Mouse (Mus musculus): Measurements from ENCODE around the gene Jade2.

The Jade2 gene

GRCm38 (mm10) chr11:51833393-51834066, 23.9 kb downstream of the Jade2 start:
- no peak for DNase-seq (ENCODE audit: low spot score)

GRCm38 (mm10) chr11:51832992-51833391, 24.5 kb downstream of the Jade2 start:
- DNase-seq (ENCODE audit: low spot score), result peak; percentile 44

- DNase-seq (ENCODE audit: low spot score), result peak; percentile 99
Measured at GRCm38 (mm10) chr11:51831962-51832909, 25.2 kb downstream of the Jade2 start.

GRCm38 (mm10) chr11:51824867-51825424, 32.5 kb downstream of the Jade2 start:
- DNase-seq (ENCODE audit: low spot score), result no peak

- DNase-seq (ENCODE audit: low spot score), result peak; percentile 84
Measured at GRCm38 (mm10) chr11:51823963-51824753, 33.3 kb downstream of the Jade2 start.

- peak; percentile 84 for DNase-seq (ENCODE audit: low spot score)
Measured at GRCm38 (mm10) chr11:51823271-51823670, 34.2 kb downstream of the Jade2 start.

GRCm38 (mm10) chr11:51822736-51823135, 34.7 kb downstream of the Jade2 start:
- DNase-seq (ENCODE audit: low spot score), result no peak

- DNase-seq (ENCODE audit: low spot score), result peak; percentile 88
Measured at GRCm38 (mm10) chr11:51820861-51821260, 36.6 kb downstream of the Jade2 start.

- DNase-seq (ENCODE audit: low spot score), result peak; percentile 64
Measured at GRCm38 (mm10) chr11:51819964-51820363, 37.5 kb downstream of the Jade2 start.

GRCm38 (mm10) chr11:51818837-51819236, 38.6 kb downstream of the Jade2 start:
- no peak for DNase-seq (ENCODE audit: low spot score)

GRCm38 (mm10) chr11:51817756-51818155, 39.7 kb downstream of the Jade2 start:
- peak; percentile 92 for DNase-seq (ENCODE audit: low spot score)

GRCm38 (mm10) chr11:51812022-51812546, 45.4 kb downstream of the Jade2 start:
- no peak for DNase-seq (ENCODE audit: low spot score)

- no peak for DNase-seq (ENCODE audit: low spot score)
Measured at GRCm38 (mm10) chr11:51811230-51811629, 46.2 kb downstream of the Jade2 start.

GRCm38 (mm10) chr11:51809632-51810224, 47.7 kb downstream of the Jade2 start:
- peak; percentile 77 for DNase-seq (ENCODE audit: low spot score)

GRCm38 (mm10) chr11:51807108-51807879, 50.2 kb downstream of the Jade2 start:
- no peak for DNase-seq (ENCODE audit: low spot score)

GRCm38 (mm10) chr11:51805221-51805981, 52.1 kb downstream of the Jade2 start:
- DNase-seq (ENCODE audit: low spot score), result no peak

GRCm38 (mm10) chr11:51800634-51801325, 56.7 kb downstream of the Jade2 start:
- DNase-seq (ENCODE audit: low spot score), result no peak

GRCm38 (mm10) chr11:51796272-51796671, 61.2 kb downstream of the Jade2 start:
- peak; percentile 87 for DNase-seq (ENCODE audit: low spot score)

- DNase-seq (ENCODE audit: low spot score), result no peak
Measured at GRCm38 (mm10) chr11:51790662-51791061, 66.8 kb downstream of the Jade2 start.

All from MN1 (cell line).